Comparison of ENCODE assay signal across 19 mouse cellular contexts in the genomic region with DNA sequence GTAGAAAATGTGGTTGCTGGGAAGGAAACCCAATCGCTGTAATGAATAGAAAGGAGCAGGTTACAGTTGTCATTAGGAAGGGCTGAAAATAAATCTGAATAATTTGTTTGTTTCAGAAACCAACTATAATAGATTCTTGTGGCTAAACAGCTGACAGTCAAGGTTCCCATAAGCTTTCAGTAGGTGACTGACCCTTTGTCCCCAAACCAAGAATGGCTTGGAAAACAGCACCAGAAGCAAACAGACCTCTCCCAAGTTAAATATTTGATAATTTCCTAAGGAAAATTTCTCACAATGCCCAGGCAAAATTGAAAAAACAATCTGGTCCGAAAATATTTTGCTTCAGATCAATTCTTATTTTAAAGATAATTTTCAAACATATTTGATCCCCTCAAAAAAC.
"Had no signal": no experiment of that assay in that cellular context is flagged by ENCODE, and none has a peak within 500 bp of the region (broad histone marks: within the 10 kb centered on the region; RNA-seq: fewer than 3 reads in every experiment).

No protein-coding gene starts in this region.

- H3K9me3 ChIP-seq: lung, embryonic 15.5 days; megakaryocyte, embryonic 14.5 days; midbrain, embryonic 13.5 days; midbrain, embryonic 15.5 days; neural tube, embryonic 13.5 days; neural tube, embryonic 15.5 days had no signal

- H3K4me2 ChIP-seq: lung, embryonic 15.5 days; midbrain, embryonic 11.5 days; midbrain, embryonic 13.5 days; midbrain, embryonic 15.5 days; neural tube, embryonic 13.5 days; neural tube, embryonic 15.5 days had no signal

- H3K4me3 ChIP-seq: lung, embryonic 15.5 days; megakaryocyte, embryonic 14.5 days; midbrain, embryonic 13.5 days; midbrain, embryonic 15.5 days; neural tube, embryonic 13.5 days; neural tube, embryonic 15.5 days had no signal

- H3K4me1 ChIP-seq: megakaryocyte, embryonic 14.5 days; midbrain, embryonic 15.5 days; neural tube, embryonic 15.5 days had no signal

- H3K9ac ChIP-seq: lung, embryonic 15.5 days; midbrain, embryonic 13.5 days; midbrain, embryonic 15.5 days; neural tube, embryonic 13.5 days; neural tube, embryonic 15.5 days had no signal

- H3K27me3 ChIP-seq: lung, embryonic 15.5 days; megakaryocyte, embryonic 14.5 days; midbrain, embryonic 13.5 days; midbrain, embryonic 15.5 days; neural tube, embryonic 13.5 days; neural tube, embryonic 15.5 days had no signal

- ATAC-seq: lung, postnatal 0 days; midbrain, embryonic 13.5 days; midbrain, embryonic 15.5 days had no signal

- H3K36me3 ChIP-seq: lung, embryonic 15.5 days; midbrain, embryonic 13.5 days; midbrain, embryonic 15.5 days; neural tube, embryonic 13.5 days; neural tube, embryonic 15.5 days had no signal

- DNase-seq: lung, adult 2 months; lung, postnatal 14 days; lung, postnatal 36 days; right cerebral cortex, adult 18-20 months; right cerebral cortex, postnatal 25 days; right cerebral cortex, postnatal 4 days; spleen, adult 18-20 months; thymus, adult 18-20 months; thymus, postnatal 14 days; thymus, postnatal 36 days had no signal

- H3K27ac ChIP-seq: lung, embryonic 15.5 days; macrophage; midbrain, embryonic 13.5 days; midbrain, embryonic 15.5 days; neural tube, embryonic 13.5 days; neural tube, embryonic 15.5 days had no signal
